Mouse (Mus musculus): Measurements from ENCODE around the gene Olfr963.
"Not testable (repeated sequence)": the region's sequence is repeated elsewhere in the genome, so short reads cannot be mapped to it uniquely, and the experiment has no call there.

Olfr963 gene

GRCm38 (mm10) chr9:39666905-39667304, at the start of gene Olfr963:
Gene Olfr963 (plus strand): TSS chr9:39667205.
- DNase-seq (ENCODE audit: low read depth, low spot score), result no peak

- DNase-seq (ENCODE audit: low read depth, low spot score), result no peak
Observed at GRCm38 (mm10) chr9:39621073-39621472, 45.9 kb upstream of the Olfr963 start, which contains the start of gene Olfr960. Gene Olfr960 (plus strand): TSS chr9:39621373.

GRCm38 (mm10) chr9:39623783-39624182, 43.2 kb upstream of the Olfr963 start:
- DNase-seq (ENCODE audit: low read depth, low spot score), result no peak

- DNase-seq (ENCODE audit: low read depth, low spot score), result no peak
Observed at GRCm38 (mm10) chr9:39624711-39625110, 42.3 kb upstream of the Olfr963 start.

- DNase-seq (ENCODE audit: low read depth, low spot score), result no peak
Observed at GRCm38 (mm10) chr9:39629069-39629468, 37.9 kb upstream of the Olfr963 start.

GRCm38 (mm10) chr9:39633913-39634594, 33.0 kb upstream of the Olfr963 start:
- DNase-seq (ENCODE audit: low read depth, low spot score), result no peak

- DNase-seq (ENCODE audit: low read depth, low spot score), result no peak
Observed at GRCm38 (mm10) chr9:39644785-39645184, 22.2 kb upstream of the Olfr963 start, which contains the start of gene Olfr961. Gene Olfr961 (plus strand): TSS chr9:39645085.

GRCm38 (mm10) chr9:39647382-39647781, 19.6 kb upstream of the Olfr963 start:
- DNase-seq (ENCODE audit: low read depth, low spot score), result no peak

GRCm38 (mm10) chr9:39654756-39655396, 12.1 kb upstream of the Olfr963 start:
- DNase-seq (ENCODE audit: low read depth, low spot score), result no peak

GRCm38 (mm10) chr9:39669723-39670122, 2.7 kb downstream of the Olfr963 start:
- no peak for DNase-seq (ENCODE audit: low read depth, low spot score)

- no peak for DNase-seq (ENCODE audit: low read depth, low spot score)
Observed at GRCm38 (mm10) chr9:39674820-39675219, 7.8 kb downstream of the Olfr963 start.

- DNase-seq (ENCODE audit: low read depth, low spot score), result no peak
Observed at GRCm38 (mm10) chr9:39678557-39678956, 11.6 kb downstream of the Olfr963 start.

GRCm38 (mm10) chr9:39679280-39679679, 12.3 kb downstream of the Olfr963 start:
- DNase-seq (ENCODE audit: low read depth, low spot score), result no peak

GRCm38 (mm10) chr9:39701123-39701522, 34.1 kb downstream of the Olfr963 start:
- DNase-seq (ENCODE audit: low read depth, low spot score), result not testable (repeated sequence)

- DNase-seq (ENCODE audit: low read depth, low spot score), result no peak
Observed at GRCm38 (mm10) chr9:39707017-39707416, 40.0 kb downstream of the Olfr963 start, which contains the start of gene Olfr149. Gene Olfr149 (minus strand): TSS chr9:39707117.

- DNase-seq (ENCODE audit: low read depth, low spot score), result no peak
Observed at GRCm38 (mm10) chr9:39708958-39709357, 42.0 kb downstream of the Olfr963 start.

GRCm38 (mm10) chr9:39711053-39711452, 44.0 kb downstream of the Olfr963 start, which contains the start of gene Olfr965:
Gene Olfr965 (plus strand): TSS chr9:39711353.
- DNase-seq (ENCODE audit: low read depth, low spot score), result no peak
